Mouse (Mus musculus): ENCODE results near the gene Npas1.

- TF ChIP-seq CTCF (IDR thresholded peaks at IDR 0.05; ENCODE audit: insufficient read depth, low read depth, low read length), result no peak
- no peak for TF ChIP-seq POLR2A (IDR thresholded peaks at IDR 0.05; ENCODE audit: insufficient read depth, low read depth, low read length)
Observed at GRCm38 (mm10) chr7:16488816-16489215, 11.3 kb upstream of the Npas1 start.

All from olfactory bulb, adult 2 months (tissue).